Mouse (Mus musculus): ENCODE measurements around the gene Spast.
"Not testable (repeated sequence)": the region's sequence is repeated elsewhere in the genome, so short reads cannot be mapped to it uniquely, and the experiment has no call there.

The Spast gene

GRCm38 (mm10) chr17:74327195-74327594, 11.6 kb upstream of the Spast start:
- not testable (repeated sequence) for DNase-seq (ENCODE audit: low read depth)

GRCm38 (mm10) chr17:74328146-74328545, 10.6 kb upstream of the Spast start:
- DNase-seq (ENCODE audit: low read depth), result peak; percentile 71

- DNase-seq (ENCODE audit: low read depth), result no peak
These were observed 7.6 kb upstream of the Spast start for GRCm38 (mm10) chr17:74331049-74331676.

GRCm38 (mm10) chr17:74338225-74338931, 409 bp upstream of the Spast start:
- DNase-seq (ENCODE audit: low read depth), result peak; percentile 92

- no peak for DNase-seq (ENCODE audit: low read depth)
These were observed 2.4 kb downstream of the Spast start for GRCm38 (mm10) chr17:74341151-74341550.

GRCm38 (mm10) chr17:74363592-74363991, 24.8 kb downstream of the Spast start:
- no peak for DNase-seq (ENCODE audit: low read depth)

GRCm38 (mm10) chr17:74376916-74377315, 38.1 kb downstream of the Spast start:
- no peak for DNase-seq (ENCODE audit: low read depth)

- DNase-seq (ENCODE audit: low read depth), result no peak
These were observed 47.9 kb downstream of the Spast start for GRCm38 (mm10) chr17:74386657-74387056.

GRCm38 (mm10) chr17:74389847-74390246, 51.1 kb downstream of the Spast start:
- DNase-seq (ENCODE audit: low read depth), result no peak

- no peak for DNase-seq (ENCODE audit: low read depth)
These were observed 55.6 kb downstream of the Spast start for GRCm38 (mm10) chr17:74394381-74394780.

GRCm38 (mm10) chr17:74394855-74395254, 56.1 kb downstream of the Spast start:
- no peak for DNase-seq (ENCODE audit: low read depth)

GRCm38 (mm10) chr17:74395383-74396065, 56.7 kb downstream of the Spast start, which contains the start of gene Slc30a6:
TSS of gene Slc30a6 (plus strand) at chr17:74395608.
- peak; percentile 96 for DNase-seq (ENCODE audit: low read depth)

GRCm38 (mm10) chr17:74396766-74397165, 58.0 kb downstream of the Spast start:
- DNase-seq (ENCODE audit: low read depth), result no peak

- DNase-seq (ENCODE audit: low read depth), result no peak
These were observed 58.4 kb downstream of the Spast start for GRCm38 (mm10) chr17:74397173-74397572.

- no peak for DNase-seq (ENCODE audit: low read depth)
These were observed 63.9 kb downstream of the Spast start for GRCm38 (mm10) chr17:74402486-74403222.

- no peak for DNase-seq (ENCODE audit: low read depth)
These were observed 67.7 kb downstream of the Spast start for GRCm38 (mm10) chr17:74406487-74406886.

- no peak for DNase-seq (ENCODE audit: low read depth)
These were observed 70.9 kb downstream of the Spast start for GRCm38 (mm10) chr17:74409722-74410121.

GRCm38 (mm10) chr17:74413324-74413723, 74.5 kb downstream of the Spast start:
- DNase-seq (ENCODE audit: low read depth), result no peak

- no peak for DNase-seq (ENCODE audit: low read depth)
These were observed 75.9 kb downstream of the Spast start for GRCm38 (mm10) chr17:74414671-74415070.

GRCm38 (mm10) chr17:74416841-74417360, 78.1 kb downstream of the Spast start:
- DNase-seq (ENCODE audit: low read depth), result no peak

- no peak for DNase-seq (ENCODE audit: low read depth)
These were observed 79.4 kb downstream of the Spast start for GRCm38 (mm10) chr17:74418171-74418570.

- no peak for DNase-seq (ENCODE audit: low read depth)
These were observed 81.9 kb downstream of the Spast start for GRCm38 (mm10) chr17:74420656-74421055.

Measured in c-Kit-positive CD71-negative TER-119-negative erythroid progenitor cells, embryonic 14.5 days (primary cell).